In the genomic region with DNA sequence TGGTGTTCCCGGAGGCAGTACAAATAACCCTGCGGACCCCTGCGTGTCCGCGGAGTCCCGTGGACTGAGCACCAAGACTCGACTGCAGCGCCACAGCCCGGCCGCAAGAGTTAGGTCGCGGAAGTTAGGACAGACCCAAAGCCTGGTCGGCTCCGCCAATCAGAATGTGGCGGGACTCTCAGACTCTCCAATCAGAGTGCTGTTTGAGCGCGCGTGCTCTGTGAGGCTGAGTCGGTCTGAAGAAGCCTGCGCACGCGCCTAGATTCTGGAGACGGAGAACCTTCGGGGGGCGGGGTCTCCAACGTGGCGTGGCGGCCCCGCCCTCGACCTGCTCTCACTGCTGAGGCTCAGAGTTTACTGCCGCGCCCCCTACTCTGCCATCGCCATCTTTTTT, we compare ENCODE assay signal across 8 mouse cellular contexts. TPM values are rescaled to one million over a fixed set of nuclear protein-coding genes. Genes with fewer than 3 reads are reported as not detected.
DNase-seq lines count a peak whose midpoint lies in the region; ATAC-seq lines count a peak whose summit lies in the region.

A gene (minus strand): TSS at position 131 of the 394 bp plus-strand sequence.

- H3K27ac ChIP-seq in heart, embryonic 14.5 days (replicated peaks in 1 of 2; ENCODE audit: control insufficient read depth in 1 of 2, insufficient read depth in 1 of 2, low read depth in 2 of 2, low read length in 2 of 2): peak within 1 kb of the TSS; percentile 89 to 96
- H3K27ac ChIP-seq in liver, embryonic 13.5 days: peak within 1 kb of the TSS; percentile 91
- H3K27ac ChIP-seq in stomach, embryonic 16.5 days (ENCODE audit: low read length): peak within 1 kb of the TSS; percentile 98

- under 1% methylated on average over 33 of the region's 33 CpGs for WGBS in heart, embryonic 14.5 days
- WGBS in liver, embryonic 13.5 days (ENCODE audit: insufficient replicate concordance): 0% methylated on average over 33 of the region's 33 CpGs
- 2% methylated on average over 33 of the region's 33 CpGs for WGBS in stomach, embryonic 16.5 days

- H3K36me3 ChIP-seq in heart, embryonic 14.5 days (ENCODE audit: control insufficient read depth, insufficient read depth, low read length): peaks cover 14% of the 10 kb centered on the region
- H3K36me3 ChIP-seq in liver, embryonic 13.5 days: peaks cover 13% of the 10 kb centered on the region
- H3K36me3 ChIP-seq in stomach, embryonic 16.5 days (ENCODE audit: control insufficient read depth, insufficient read depth, low read length): no peaks in the 10 kb centered on the region

- DNase-seq in c-Kit-negative CD71-positive TER-119-positive erythroid progenitor cells, embryonic 14.5 days (ENCODE audit: low read depth, low spot score): peak; percentile 96
- peak; percentile 97 for DNase-seq in fibroblast of lung, adult 2 months (ENCODE audit: low read depth)
- peak; percentile 99 for DNase-seq in kidney, postnatal 14 days
- DNase-seq in liver, embryonic 13.5 days: peak; percentile 97
- peak; percentile 96 for DNase-seq in neural tube, embryonic 10.5 days (ENCODE audit: extremely low spot score, low spot score)

- H3K4me3 ChIP-seq in heart, embryonic 14.5 days (ENCODE audit: control insufficient read depth in 1 of 2, insufficient read depth in 1 of 2, low read depth in 1 of 2, low read length in 2 of 2): peak within 1 kb of the TSS; percentile 69 to 89
- H3K4me3 ChIP-seq in liver, embryonic 13.5 days (replicated peaks): peak within 1 kb of the TSS; percentile 81
- peak within 1 kb of the TSS; percentile 77 for H3K4me3 ChIP-seq in stomach, embryonic 16.5 days (replicated peaks; ENCODE audit: low read length)

- peak; percentile 96 for ATAC-seq in CD4-positive, CD25-positive, alpha-beta regulatory T cell, adult 4 months
- ATAC-seq in heart, embryonic 14.5 days (ENCODE audit: insufficient number of reproducible peaks, insufficient read depth, low FRiP score, low read depth): peak; percentile 92
- peak; percentile 91 for ATAC-seq in liver, embryonic 13.5 days (ENCODE audit: low read depth)
- ATAC-seq in stomach, embryonic 16.5 days (ENCODE audit: insufficient read depth, low FRiP score): peak; percentile 95

- peak within 1 kb of the TSS; percentile 86 for H3K9ac ChIP-seq in heart, embryonic 14.5 days (ENCODE audit: low read length)
- H3K9ac ChIP-seq in liver, embryonic 13.5 days: peak within 1 kb of the TSS; percentile 93
- H3K9ac ChIP-seq in stomach, embryonic 16.5 days (ENCODE audit: low read length): peak within 1 kb of the TSS; percentile 88

- no peaks in the 10 kb centered on the region for H3K9me3 ChIP-seq in heart, embryonic 14.5 days (ENCODE audit: control insufficient read depth, low read length)
- no peaks in the 10 kb centered on the region for H3K9me3 ChIP-seq in liver, embryonic 13.5 days (replicated peaks)
- no peaks in the 10 kb centered on the region for H3K9me3 ChIP-seq in stomach, embryonic 16.5 days (replicated peaks; ENCODE audit: control insufficient read depth, low read length)

- H3K4me1 ChIP-seq in heart, embryonic 14.5 days (ENCODE audit: control insufficient read depth in 2 of 2, insufficient read depth in 2 of 2, low read length in 2 of 2): peaks cover 30 to 49% of the 10 kb centered on the region in 2 experiments
- H3K4me1 ChIP-seq in liver, embryonic 13.5 days (replicated peaks): peaks cover 81% of the 10 kb centered on the region
- peaks cover 47% of the 10 kb centered on the region for H3K4me1 ChIP-seq in stomach, embryonic 16.5 days (ENCODE audit: control insufficient read depth, insufficient read depth, low read length)

- H3K4me2 ChIP-seq in heart, embryonic 14.5 days (ENCODE audit: low read length): peak within 1 kb of the TSS; percentile 88
- H3K4me2 ChIP-seq in liver, embryonic 13.5 days: peak within 1 kb of the TSS; percentile 99
- H3K4me2 ChIP-seq in stomach, embryonic 16.5 days (ENCODE audit: low read depth, low read length): peak within 1 kb of the TSS; percentile 96

- no peaks in the 10 kb centered on the region for H3K27me3 ChIP-seq in heart, embryonic 14.5 days (ENCODE audit: control insufficient read depth, insufficient read depth, low read length)
- no peaks in the 10 kb centered on the region for H3K27me3 ChIP-seq in liver, embryonic 13.5 days
- H3K27me3 ChIP-seq in stomach, embryonic 16.5 days (ENCODE audit: control insufficient read depth, insufficient read depth, low read length): no peaks in the 10 kb centered on the region

RNA-seq across cellular contexts. Expression of the gene that starts here (rescaled TPM):
- 10 to 100 TPM; 66.3 to 68.7 TPM for polyA plus RNA-seq in CD4-positive, CD25-positive, alpha-beta regulatory T cell, adult 4 months (2017; shearing (Covaris generic))
- polyA plus RNA-seq in heart, embryonic 14.5 days (2014; fragmentation: Nextera tagmentation; extraction: Ambion mirVana): 98.2 and 107 TPM in 2 replicates
- 81.6 and 90.8 TPM in 2 replicates for polyA plus RNA-seq in liver, embryonic 13.5 days (2015; fragmentation: Nextera tagmentation; extraction: Ambion mirVana)
- 60.3 and 66.4 TPM in 2 replicates for polyA plus RNA-seq in stomach, embryonic 16.5 days (2015; fragmentation: Nextera tagmentation; extraction: Ambion mirVana)

Comparison
In these comparisons a context has a peak if more than half of its experiments do, and no peak if none do; other contexts are left out.
1. Peak in every context shown above with its lines: DNase-seq, ATAC-seq, H3K4me3 ChIP-seq and H3K27ac ChIP-seq.